ENCODE assay signal across 8 mouse cellular contexts in the genomic region with DNA sequence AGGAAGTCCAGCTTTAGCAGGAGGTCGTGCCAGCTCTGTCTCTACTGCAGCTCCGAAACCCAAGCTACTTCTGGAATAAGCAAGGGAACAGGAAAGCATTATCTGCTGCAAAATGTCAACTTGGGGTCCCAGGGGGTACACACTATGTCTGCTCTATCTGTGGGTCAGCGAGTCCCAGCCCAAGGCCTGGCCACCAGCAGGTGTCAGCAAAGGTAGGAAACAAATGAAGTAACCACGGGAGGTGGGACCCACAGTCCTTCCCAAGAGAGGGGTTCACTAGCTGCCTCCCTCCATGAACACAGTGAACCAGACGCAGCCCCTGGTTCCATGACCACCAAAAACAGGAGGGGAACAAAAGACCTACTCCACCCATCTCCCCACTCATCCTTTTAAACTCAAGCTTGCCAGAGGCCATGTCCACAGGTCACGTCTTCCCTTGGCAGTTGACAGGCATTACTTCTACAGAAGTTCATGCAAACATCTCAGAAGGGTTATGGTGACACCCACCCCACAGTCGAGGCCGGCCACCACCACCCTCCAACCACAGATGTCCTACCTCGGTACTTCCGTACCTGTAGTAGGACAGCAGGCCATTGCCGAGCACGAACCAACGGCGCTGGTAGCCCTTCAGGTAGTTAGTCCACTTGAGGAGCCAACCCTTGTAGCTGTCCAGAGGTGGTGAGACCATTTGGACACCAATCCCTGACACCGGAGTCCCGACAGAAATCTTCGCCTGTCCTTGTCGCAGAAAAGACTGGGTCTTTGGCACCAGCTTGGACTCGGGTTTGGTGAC. TPM values are rescaled to one million over a fixed set of nuclear protein-coding genes. Genes with fewer than 3 reads are reported as not detected.
A peak's percentile ranks its signal among the peaks of the same experiment; 100 is the strongest.
DNase-seq lines count a peak whose midpoint lies in the region; ATAC-seq and TF ChIP-seq lines count a peak whose summit lies in the region.

No protein-coding gene starts in this region.

- no peak for TF ChIP-seq POLR2A in heart, adult 2 months (IDR thresholded peaks at IDR 0.05; ENCODE audit: insufficient read depth, low read depth, low read length)
- TF ChIP-seq POLR2A in ES-Bruce4 (IDR thresholded peaks at IDR 0.05; ENCODE audit: insufficient read depth, low read length), result no peak

- WGBS in heart, adult 2 months, result 64% methylated on average over 19 of the region's 19 CpGs
- WGBS in forebrain, embryonic 13.5 days, result 72% methylated on average over 19 of the region's 19 CpGs
- WGBS in liver, embryonic 13.5 days (ENCODE audit: insufficient replicate concordance), result 61% methylated on average over 19 of the region's 19 CpGs

- no peaks in the 10 kb centered on the region; the same call in 1 of the 2 replicates for H3K4me1 ChIP-seq in heart, adult 2 months (ENCODE audit: control insufficient read depth, insufficient read depth, low read length)
- no peaks in the 10 kb centered on the region for H3K4me1 ChIP-seq in ES-Bruce4 (ENCODE audit: control insufficient read depth, insufficient read depth, low read length)
- H3K4me1 ChIP-seq in forebrain, embryonic 13.5 days, result peaks cover 11% of the 10 kb centered on the region
- H3K4me1 ChIP-seq in liver, embryonic 13.5 days (replicated peaks), result peaks cover 13% of the 10 kb centered on the region

- no peak for TF ChIP-seq EP300 in heart, adult 2 months (IDR thresholded peaks at IDR 0.05; ENCODE audit: insufficient read depth, low read depth, low read length)
- no peak for TF ChIP-seq EP300 in ES-Bruce4 (IDR thresholded peaks at IDR 0.05; ENCODE audit: insufficient read depth, low read depth, low read length)

- H3K9me3 ChIP-seq in ES-Bruce4 (replicated peaks; ENCODE audit: control insufficient read depth, insufficient read depth, low read length, poor library complexity, severe bottlenecking), result no peaks in the 10 kb centered on the region
- no peaks in the 10 kb centered on the region for H3K9me3 ChIP-seq in forebrain, embryonic 13.5 days (replicated peaks)
- H3K9me3 ChIP-seq in liver, embryonic 13.5 days (replicated peaks), result no peaks in the 10 kb centered on the region

- 0 out of 2 replicates have a peak, but pooled peaks have one; percentile 17 for TF ChIP-seq CTCF in heart, adult 2 months (IDR thresholded peaks at IDR 0.05)
- peak; percentile 6 for TF ChIP-seq CTCF in ES-Bruce4 (IDR thresholded peaks at IDR 0.05; ENCODE audit: low read depth, low read length)

- no peak for DNase-seq in heart, adult 2 months
- no peak for DNase-seq in heart, adult 18-20 months
- DNase-seq in liver, embryonic 13.5 days, result no peak
- DNase-seq in thymus, postnatal 4 days, result no peak
- no peak for DNase-seq in left cerebral cortex, postnatal 4 days

- H3K4me3 ChIP-seq in heart, adult 2 months, result peak overlapping the region; percentile 40
- H3K4me3 ChIP-seq in ES-Bruce4 (ENCODE audit: low read depth, low read length), result peak overlapping the region; percentile 65
- H3K4me3 ChIP-seq in forebrain, embryonic 13.5 days, result peak overlapping the region; percentile 50
- peak overlapping the region; percentile 50 for H3K4me3 ChIP-seq in liver, embryonic 13.5 days (replicated peaks)

- H3K4me2 ChIP-seq in forebrain, embryonic 13.5 days, result peak overlapping the region; percentile 77
- H3K4me2 ChIP-seq in liver, embryonic 13.5 days, result peak overlapping the region; percentile 76

- H3K36me3 ChIP-seq in heart, adult 2 months (ENCODE audit: control insufficient read depth, insufficient read depth, low read length), result no peaks in the 10 kb centered on the region
- H3K36me3 ChIP-seq in ES-Bruce4 (ENCODE audit: control insufficient read depth, insufficient read depth, low read length, poor library complexity, severe bottlenecking), result no peaks in the 10 kb centered on the region
- H3K36me3 ChIP-seq in forebrain, embryonic 13.5 days (ENCODE audit: poor library complexity, severe bottlenecking), result no peaks in the 10 kb centered on the region
- H3K36me3 ChIP-seq in liver, embryonic 13.5 days, result no peaks in the 10 kb centered on the region

- no peak overlapping the region; the same call in 1 of the 2 replicates for H3K27ac ChIP-seq in heart, adult 2 months
- no peak overlapping the region for H3K27ac ChIP-seq in ES-Bruce4 (ENCODE audit: insufficient read depth, low read length)
- H3K27ac ChIP-seq in forebrain, embryonic 13.5 days, result no peak overlapping the region
- no peak overlapping the region for H3K27ac ChIP-seq in liver, embryonic 13.5 days

- H3K79me2 ChIP-seq in heart, adult 2 months (replicated peaks; ENCODE audit: control insufficient read depth, insufficient read depth, low read length), result no peaks in the 10 kb centered on the region

- 0 out of 2 replicates have a peak, but pooled peaks have one; percentile 7 for ATAC-seq in forebrain, embryonic 13.5 days
- no peak for ATAC-seq in liver, embryonic 13.5 days (ENCODE audit: low read depth)
- no peak for ATAC-seq in frontal cortex, adult (ENCODE audit: low TSS enrichment)

- H3K9ac ChIP-seq in heart, adult 2 months (ENCODE audit: low read depth, low read length), result peak overlapping the region; percentile 49; the same call in 1 of the 2 replicates
- no peak overlapping the region for H3K9ac ChIP-seq in ES-Bruce4 (ENCODE audit: low read depth, poor library complexity, severe bottlenecking)
- peak overlapping the region; percentile 66 for H3K9ac ChIP-seq in forebrain, embryonic 13.5 days
- no peak overlapping the region for H3K9ac ChIP-seq in liver, embryonic 13.5 days

- H3K27me3 ChIP-seq in heart, adult 2 months (ENCODE audit: control insufficient read depth, insufficient read depth, low read length), result no peaks in the 10 kb centered on the region
- H3K27me3 ChIP-seq in ES-Bruce4 (ENCODE audit: control insufficient read depth, insufficient read depth, low read length, poor library complexity, severe bottlenecking), result 0 out of 2 replicates have a peak, but pooled peaks cover 3% of the 10 kb centered on the region
- H3K27me3 ChIP-seq in forebrain, embryonic 13.5 days, result peaks cover 10% of the 10 kb centered on the region
- H3K27me3 ChIP-seq in liver, embryonic 13.5 days, result peaks cover 42% of the 10 kb centered on the region

- intact Hi-C loops in heart, adult 2 months (cut with DNase I), result no loop called here
- intact Hi-C loops in left cerebral cortex, postnatal 4 days (cut with DNase I), result no loop called here

RNA-seq across cellular contexts. Expression of a gene that starts 0.8 kb away (rescaled TPM):
- total RNA-seq in heart, adult 2 months (2021), result 10 to 100 TPM; 12.9 to 16.2 TPM
- polyA plus RNA-seq in heart, adult 2 months (2012; rRNA removed), result 10.9 and 14.2 TPM in 2 replicates
- total RNA-seq in heart, adult 18-20 months (2021), result 10 to 100 TPM; 17.9 to 20.3 TPM
- polyA plus RNA-seq in ES-Bruce4 (2011; ENCODE audit: insufficient read depth, insufficient read length, low read depth, missing spikeins), result 0.67 and 1.5 TPM in 2 replicates
- polyA plus RNA-seq in forebrain, embryonic 13.5 days (2015; fragmentation: Nextera tagmentation; extraction: Ambion mirVana), result 5.9 and 6.6 TPM in 2 replicates
- 0.18 and 0.27 TPM in 2 replicates for polyA plus RNA-seq in liver, embryonic 13.5 days (2015; fragmentation: Nextera tagmentation; extraction: Ambion mirVana)
- 10 to 100 TPM; 61.6 to 62.1 TPM for total RNA-seq in left cerebral cortex, postnatal 4 days (2021)

RNA-seq across cellular contexts. Expression of a gene that starts 32.0 kb away (rescaled TPM):
- total RNA-seq in heart, adult 2 months (2021), result under 1 TPM; 0.57 to 0.81 TPM
- 0.57 and 0.76 TPM in 2 replicates for polyA plus RNA-seq in heart, adult 2 months (2012; rRNA removed)
- total RNA-seq in heart, adult 18-20 months (2021), result under 1 TPM; 0.55 to 0.64 TPM
- polyA plus RNA-seq in ES-Bruce4 (2011; ENCODE audit: insufficient read depth, insufficient read length, low read depth, missing spikeins), result 0.72 and 1.1 TPM in 2 replicates
- polyA plus RNA-seq in forebrain, embryonic 13.5 days (2015; fragmentation: Nextera tagmentation; extraction: Ambion mirVana), result 0.75 and 0.97 TPM in 2 replicates
- 0.03 TPM in 1 of 2 replicates, not detected in the other for polyA plus RNA-seq in liver, embryonic 13.5 days (2015; fragmentation: Nextera tagmentation; extraction: Ambion mirVana)
- 1 to 10 TPM in 1 of 2 experiments, under 1 TPM in 1; 0.93 to 1.3 TPM for total RNA-seq in left cerebral cortex, postnatal 4 days (2021)

RNA-seq across cellular contexts. Expression of a gene that starts 32.2 kb away (rescaled TPM):
- 10 to 100 TPM; 32.6 to 47.8 TPM for total RNA-seq in heart, adult 2 months (2021)
- 29.1 and 52.6 TPM in 2 replicates for polyA plus RNA-seq in heart, adult 2 months (2012; rRNA removed)
- 10 to 100 TPM; 28.3 to 28.6 TPM for total RNA-seq in heart, adult 18-20 months (2021)
- 3.3 and 4.0 TPM in 2 replicates for polyA plus RNA-seq in ES-Bruce4 (2011; ENCODE audit: insufficient read depth, insufficient read length, low read depth, missing spikeins)
- 28.4 and 35.7 TPM in 2 replicates for polyA plus RNA-seq in forebrain, embryonic 13.5 days (2015; fragmentation: Nextera tagmentation; extraction: Ambion mirVana)
- polyA plus RNA-seq in liver, embryonic 13.5 days (2015; fragmentation: Nextera tagmentation; extraction: Ambion mirVana), result 0.43 and 0.48 TPM in 2 replicates
- total RNA-seq in left cerebral cortex, postnatal 4 days (2021), result 10 to 100 TPM; 28.8 to 29.1 TPM

RNA-seq across cellular contexts. Expression of a gene that starts 51.6 kb away (rescaled TPM):
- total RNA-seq in heart, adult 2 months (2021), result 1 to 10 TPM; 3.9 to 6.9 TPM
- polyA plus RNA-seq in heart, adult 2 months (2012; rRNA removed), result 4.5 and 6.3 TPM in 2 replicates
- total RNA-seq in heart, adult 18-20 months (2021), result 1 to 10 TPM; 3.5 TPM
- polyA plus RNA-seq in ES-Bruce4 (2011; ENCODE audit: insufficient read depth, insufficient read length, low read depth, missing spikeins), result 2.9 and 3.1 TPM in 2 replicates
- polyA plus RNA-seq in forebrain, embryonic 13.5 days (2015; fragmentation: Nextera tagmentation; extraction: Ambion mirVana), result 6.7 and 8.2 TPM in 2 replicates
- 0.45 and 0.68 TPM in 2 replicates for polyA plus RNA-seq in liver, embryonic 13.5 days (2015; fragmentation: Nextera tagmentation; extraction: Ambion mirVana)
- total RNA-seq in left cerebral cortex, postnatal 4 days (2021), result 10 to 100 TPM; 19.8 to 20.9 TPM

Comparison
In these comparisons a context has a peak if more than half of its experiments do, and no peak if none do; other contexts are left out.
1. H3K9ac ChIP-seq: peak in heart, adult 2 months (single experiment) and forebrain, embryonic 13.5 days (single experiment); none in ES-Bruce4 (single experiment) and liver, embryonic 13.5 days (single experiment).
2. Peak in every context shown above with its lines, with median percentiles within 50 percentile points of each other: H3K4me3 ChIP-seq.